Mouse (Mus musculus) lung, postnatal 0 days (tissue): ENCODE measurements around the gene Nob1.

ENCODE experiments used
- CTCF ChIP-seq: IDR thresholded peaks from 2 replicates; pipeline ENCODE4 v1.5.1; 2016; ENCODE audit warnings: antibody characterized with exemption, mild to moderate bottlenecking
- EP300 ChIP-seq: IDR thresholded peaks from 2 replicates; pipeline ENCODE4 v1.6.1; 2016; ENCODE audit warnings: antibody characterized with exemption, mild to moderate bottlenecking, control low read depth

- TF ChIP-seq CTCF (no peak), EP300 (0 out of 2 replicates have a peak, but pooled peaks have one; percentile 18)
Measured at GRCm38 (mm10) chr8:107386171-107386570, 38.7 kb downstream of the Nob1 start.
